Mouse (Mus musculus) hindlimb bud, embryonic 11.5 days (tissue): ENCODE measurements around the gene Phf20.

Experiments used
- DNase-seq: peaks from one replicate; pipeline ENCODE4 v3.0.0-alpha.2; 2012; ENCODE audit warnings: low read depth, low spot score; ENCODE audit errors: extremely low spot score

Gene Phf20

GRCm38 (mm10) chr2:156311441-156311840 lies 115.2 kb downstream of the Phf20 start:
- no peak for DNase-seq

- DNase-seq: no peak
Observed at GRCm38 (mm10) chr2:156311841-156312291, 115.6 kb downstream of the Phf20 start.

GRCm38 (mm10) chr2:156312297-156312897 lies 116.1 kb downstream of the Phf20 start, which contains the start of the genes Cnbd2 and Scand1:
Cnbd2 (plus strand) TSS chr2:156312299.
Scand1 (minus strand) TSS chr2:156312704.
- peak; percentile 47 for DNase-seq

- DNase-seq: no peak
Observed at GRCm38 (mm10) chr2:156313153-156313552, 116.9 kb downstream of the Phf20 start.

GRCm38 (mm10) chr2:156314811-156315210 lies 118.5 kb downstream of the Phf20 start:
- no peak for DNase-seq

GRCm38 (mm10) chr2:156318491-156318890 lies 122.2 kb downstream of the Phf20 start:
- DNase-seq: no peak

GRCm38 (mm10) chr2:156321538-156321937 lies 125.3 kb downstream of the Phf20 start:
- no peak for DNase-seq

GRCm38 (mm10) chr2:156324116-156324588 lies 127.9 kb downstream of the Phf20 start:
- no peak for DNase-seq

- DNase-seq: no peak
Observed at GRCm38 (mm10) chr2:156324681-156325080, 128.4 kb downstream of the Phf20 start.

- no peak for DNase-seq
Observed at GRCm38 (mm10) chr2:156330681-156331080, 134.4 kb downstream of the Phf20 start.

- DNase-seq: no peak
Observed at GRCm38 (mm10) chr2:156331446-156331965, 135.2 kb downstream of the Phf20 start.

- no peak for DNase-seq
Observed at GRCm38 (mm10) chr2:156340078-156340477, 143.8 kb downstream of the Phf20 start.

- peak; percentile 28 for DNase-seq
Observed at GRCm38 (mm10) chr2:156344775-156345532, 148.7 kb downstream of the Phf20 start.

- DNase-seq: no peak
Observed at GRCm38 (mm10) chr2:156348812-156349211, 152.5 kb downstream of the Phf20 start.

GRCm38 (mm10) chr2:156349286-156349848 lies 153.1 kb downstream of the Phf20 start:
- no peak for DNase-seq

- DNase-seq: no peak
Observed at GRCm38 (mm10) chr2:156351243-156351642, 155.0 kb downstream of the Phf20 start.

- DNase-seq: no peak
Observed at GRCm38 (mm10) chr2:156352413-156353165, 156.3 kb downstream of the Phf20 start.

- DNase-seq: no peak
Observed at GRCm38 (mm10) chr2:156353265-156353692, 157.0 kb downstream of the Phf20 start.

GRCm38 (mm10) chr2:156356031-156356430 lies 159.8 kb downstream of the Phf20 start:
- DNase-seq: no peak
